Mouse (Mus musculus): ENCODE measurements at regions not wholly inside any gene's neighbourhood (a gene's known extent, or its start where the extent isn't known, plus 50 kb on each side); places are given as distances from the start of the nearest gene placed in this dataset.
"Not testable (repeated sequence)": the region's sequence is repeated elsewhere in the genome, so short reads cannot be mapped to it uniquely, and the experiment has no call there.

GRCm38 (mm10) chr12:112299603-112300002 lies 153.6 kb downstream of the Kif26a start:
- peaks cover 31% of the 10 kb centered on the region for H3K27me3 ChIP-seq (replicated peaks)
- peaks cover 28% of the 10 kb centered on the region for H3K4me1 ChIP-seq
- H3K9ac ChIP-seq (replicated peaks): no peak overlapping the region
- ATAC-seq (ENCODE audit: low FRiP score): no peak; the same call in 1 of the 2 replicates
- 59% methylated on average over 6 of the region's 6 CpGs for WGBS
- no peaks in the 10 kb centered on the region for H3K36me3 ChIP-seq
- H3K4me3 ChIP-seq (replicated peaks): no peak overlapping the region
- H3K4me2 ChIP-seq: no peak overlapping the region
- H3K27ac ChIP-seq (replicated peaks): no peak overlapping the region
- no peaks in the 10 kb centered on the region for H3K9me3 ChIP-seq (replicated peaks)

GRCm38 (mm10) chr12:112300125-112300524 lies 154.1 kb downstream of the Kif26a start:
- no peak overlapping the region for H3K27ac ChIP-seq (replicated peaks)
- H3K4me3 ChIP-seq (replicated peaks): no peak overlapping the region
- peaks cover 28% of the 10 kb centered on the region for H3K4me1 ChIP-seq
- H3K27me3 ChIP-seq (replicated peaks): peaks cover 31% of the 10 kb centered on the region
- no peaks in the 10 kb centered on the region for H3K9me3 ChIP-seq (replicated peaks)
- 75% methylated on average over 4 of the region's 4 CpGs for whole genome bisulfite sequencing
- no peaks in the 10 kb centered on the region for H3K36me3 ChIP-seq
- no peak overlapping the region for H3K4me2 ChIP-seq
- no peak for ATAC-seq (ENCODE audit: low FRiP score)
- H3K9ac ChIP-seq (replicated peaks): no peak overlapping the region

GRCm38 (mm10) chr12:112301411-112301891 lies 155.4 kb downstream of the Kif26a start:
- no peaks in the 10 kb centered on the region for H3K9me3 ChIP-seq (replicated peaks)
- peaks cover 31% of the 10 kb centered on the region for H3K27me3 ChIP-seq (replicated peaks)
- ATAC-seq (ENCODE audit: low FRiP score): no peak
- H3K36me3 ChIP-seq: no peaks in the 10 kb centered on the region
- no peak overlapping the region for H3K9ac ChIP-seq (replicated peaks)
- WGBS: 7% methylated on average over 13 of the region's 13 CpGs
- H3K4me1 ChIP-seq: peaks cover 28% of the 10 kb centered on the region
- no peak overlapping the region for H3K4me3 ChIP-seq (replicated peaks)
- H3K4me2 ChIP-seq: peak overlapping the region; percentile 27
- H3K27ac ChIP-seq (replicated peaks): no peak overlapping the region

GRCm38 (mm10) chr12:112301929-112302328 lies 155.9 kb downstream of the Kif26a start:
- peaks cover 28% of the 10 kb centered on the region for H3K4me1 ChIP-seq
- peak overlapping the region; percentile 27 for H3K4me2 ChIP-seq
- H3K36me3 ChIP-seq: no peaks in the 10 kb centered on the region
- no peak overlapping the region for H3K4me3 ChIP-seq (replicated peaks)
- H3K27me3 ChIP-seq (replicated peaks): peaks cover 31% of the 10 kb centered on the region
- H3K9me3 ChIP-seq (replicated peaks): no peaks in the 10 kb centered on the region
- 8% methylated on average over 8 of the region's 8 CpGs for WGBS
- H3K27ac ChIP-seq (replicated peaks): no peak overlapping the region
- H3K9ac ChIP-seq (replicated peaks): no peak overlapping the region
- ATAC-seq (ENCODE audit: low FRiP score): peak; percentile 16; the same call in 1 of the 2 replicates

- Histone ChIP-seq H3K27ac (replicated peaks) (no peak overlapping the region), H3K27me3 (replicated peaks) (peaks cover 22% of the 10 kb centered on the region), H3K4me2 (no peak overlapping the region), H3K36me3 (no peaks in the 10 kb centered on the region), H3K9me3 (replicated peaks) (no peaks in the 10 kb centered on the region), H3K4me1 (peaks cover 28% of the 10 kb centered on the region), H3K9ac (replicated peaks) (no peak overlapping the region), H3K4me3 (replicated peaks) (no peak overlapping the region)
- no peak for ATAC-seq (ENCODE audit: low FRiP score)
- 65% methylated on average over 7 of the region's 7 CpGs for WGBS
These were observed 160.2 kb downstream of the Kif26a start for GRCm38 (mm10) chr12:112306208-112306607.

- H3K27me3 ChIP-seq (replicated peaks): peaks cover 8% of the 10 kb centered on the region; the same call in 1 of the 2 replicates
These were observed 162.0 kb downstream of the Kif26a start for GRCm38 (mm10) chr12:112308016-112308415.

GRCm38 (mm10) chr12:112309096-112309495 lies 163.1 kb downstream of the Kif26a start:
- H3K27me3 ChIP-seq (replicated peaks); H3K27ac ChIP-seq (replicated peaks); H3K36me3 ChIP-seq; H3K4me2 ChIP-seq; H3K9ac ChIP-seq (replicated peaks); ATAC-seq (ENCODE audit: low FRiP score); H3K4me3 ChIP-seq (replicated peaks); H3K9me3 ChIP-seq (replicated peaks): not testable (repeated sequence)
- peaks cover 17% of the 10 kb centered on the region for H3K4me1 ChIP-seq
- WGBS: 71% methylated on average over 13 of the region's 13 CpGs

More at GRCm38 (mm10) chr12:112308016-112308415, 162.0 kb downstream of the Kif26a start:
- Histone ChIP-seq H3K27ac (replicated peaks) (no peak overlapping the region), H3K4me1 (peaks cover 17% of the 10 kb centered on the region), H3K9me3 (replicated peaks) (no peaks in the 10 kb centered on the region), H3K9ac (replicated peaks) (no peak overlapping the region), H3K4me3 (replicated peaks) (no peak overlapping the region), H3K4me2 (no peak overlapping the region), H3K36me3 (no peaks in the 10 kb centered on the region)
- no peak for ATAC-seq (ENCODE audit: low FRiP score)

- peak; percentile 48; the same call in 1 of the 2 replicates for ATAC-seq (ENCODE audit: low FRiP score)
- Histone ChIP-seq H3K36me3 (no peaks in the 10 kb centered on the region), H3K4me1 (peaks cover 17% of the 10 kb centered on the region), H3K9ac (replicated peaks) (no peak overlapping the region), H3K4me2 (no peak overlapping the region), H3K4me3 (replicated peaks) (no peak overlapping the region), H3K27me3 (replicated peaks) (no peaks in the 10 kb centered on the region), H3K9me3 (replicated peaks) (no peaks in the 10 kb centered on the region), H3K27ac (replicated peaks) (no peak overlapping the region)
- WGBS: 42% methylated on average over 10 of the region's 10 CpGs
These were observed 163.8 kb downstream of the Kif26a start for GRCm38 (mm10) chr12:112309781-112310180.

- WGBS: 62% methylated on average over 10 of the region's 10 CpGs
- no peak overlapping the region for H3K27ac ChIP-seq (replicated peaks)
- peak; percentile 62; the same call in 1 of the 2 replicates for ATAC-seq (ENCODE audit: low FRiP score)
- H3K36me3 ChIP-seq: no peaks in the 10 kb centered on the region
- no peaks in the 10 kb centered on the region for H3K9me3 ChIP-seq (replicated peaks)
- H3K9ac ChIP-seq (replicated peaks): no peak overlapping the region
- H3K4me1 ChIP-seq: peaks cover 17% of the 10 kb centered on the region
- no peak overlapping the region for H3K4me2 ChIP-seq
- H3K4me3 ChIP-seq (replicated peaks): no peak overlapping the region
- H3K27me3 ChIP-seq (replicated peaks): no peaks in the 10 kb centered on the region
These were observed 164.7 kb downstream of the Kif26a start for GRCm38 (mm10) chr12:112310661-112311060.

- H3K4me2 ChIP-seq: no peak overlapping the region
- H3K27ac ChIP-seq (replicated peaks): no peak overlapping the region
- H3K4me1 ChIP-seq: peaks cover 17% of the 10 kb centered on the region
- H3K9ac ChIP-seq (replicated peaks): no peak overlapping the region
- H3K27me3 ChIP-seq (replicated peaks): peaks cover 6% of the 10 kb centered on the region; the same call in 1 of the 2 replicates
- H3K4me3 ChIP-seq (replicated peaks): no peak overlapping the region
- H3K9me3 ChIP-seq (replicated peaks): no peaks in the 10 kb centered on the region
- ATAC-seq (ENCODE audit: low FRiP score): no peak
- WGBS: 92% methylated on average over 5 of the region's 5 CpGs
- no peaks in the 10 kb centered on the region for H3K36me3 ChIP-seq
These were observed 168.8 kb downstream of the Kif26a start for GRCm38 (mm10) chr12:112314781-112315180.

GRCm38 (mm10) chr12:112317191-112317590 lies 171.2 kb downstream of the Kif26a start:
- Histone ChIP-seq H3K4me2 (no peak overlapping the region), H3K36me3 (no peaks in the 10 kb centered on the region), H3K4me1 (0 out of 2 replicates have a peak, but pooled peaks cover 4% of the 10 kb centered on the region), H3K9me3 (replicated peaks) (no peaks in the 10 kb centered on the region), H3K9ac (replicated peaks) (no peak overlapping the region), H3K27ac (replicated peaks) (no peak overlapping the region), H3K27me3 (replicated peaks) (peaks cover 6% of the 10 kb centered on the region; the same call in 1 of the 2 replicates), H3K4me3 (replicated peaks) (no peak overlapping the region)
- no peak for ATAC-seq (ENCODE audit: low FRiP score)
- 84% methylated on average over 9 of the region's 9 CpGs for WGBS

GRCm38 (mm10) chr12:112318461-112318860 lies 170.8 kb upstream of the A530016L24Rik start:
- Histone ChIP-seq H3K9ac (replicated peaks) (no peak overlapping the region), H3K27me3 (replicated peaks) (peaks cover 6% of the 10 kb centered on the region; the same call in 1 of the 2 replicates), H3K36me3 (no peaks in the 10 kb centered on the region), H3K4me2 (no peak overlapping the region), H3K27ac (replicated peaks) (no peak overlapping the region), H3K9me3 (replicated peaks) (no peaks in the 10 kb centered on the region), H3K4me1 (0 out of 2 replicates have a peak, but pooled peaks cover 4% of the 10 kb centered on the region), H3K4me3 (replicated peaks) (no peak overlapping the region)
- ATAC-seq (ENCODE audit: low FRiP score): no peak
- WGBS: 80% methylated on average over 5 of the region's 5 CpGs

Data from neural tube, embryonic 15.5 days (tissue).